Mouse (Mus musculus) hindbrain, embryonic 14.5 days (tissue): Measurements from ENCODE around the gene Aqp2. TPM values are rescaled to one million over a fixed set of nuclear protein-coding genes. Genes with fewer than 3 reads are reported as not detected.

Source experiments
- ATAC-seq: fragments of 200-750 bp; cut with Nextera tagmentation; 2 replicates; pipeline ENCODE4 v1.8.0; 2017; ENCODE audit warnings: moderate number of reproducible peaks, mild to moderate bottlenecking, moderate TSS enrichment, moderate library complexity; ENCODE audit not compliant: low FRiP score
- DNase-seq: peaks from one replicate; pipeline ENCODE4 v3.0.0-alpha.2; 2015; ENCODE audit warnings: low spot score
- H3K27ac ChIP-seq: fragments of 300-500 bp; sonication (generic); 2 replicates; pipeline ENCODE4 v1.5.1; 2014; ENCODE audit warnings: mild to moderate bottlenecking, moderate library complexity
- H3K27me3 ChIP-seq: fragments of 300-500 bp; sonication (generic); 2 replicates; pipeline ENCODE4 v1.6.1; 2014; ENCODE audit warnings: mild to moderate bottlenecking, low read length, mixed read lengths; ENCODE audit not compliant: control insufficient read depth, insufficient read depth
- H3K36me3 ChIP-seq: fragments of 300-500 bp; sonication (generic); replicated peaks from 2 replicates; pipeline ENCODE4 v1.6.1; 2014; ENCODE audit not compliant: control insufficient read depth, insufficient read depth
- H3K4me1 ChIP-seq: fragments of 300-500 bp; sonication (generic); replicated peaks from 2 replicates; pipeline ENCODE4 v1.6.1; 2014; ENCODE audit warnings: antibody characterized with exemption, low read length, mixed read lengths; ENCODE audit not compliant: control insufficient read depth, insufficient read depth
- H3K4me2 ChIP-seq: fragments of 300-500 bp; sonication (generic); replicated peaks from 2 replicates; pipeline ENCODE4 v1.6.1; 2014; ENCODE audit warnings: mild to moderate bottlenecking, moderate library complexity
- H3K4me3 ChIP-seq: fragments of 300-500 bp; sonication (generic); replicated peaks from 2 replicates; pipeline ENCODE4 v1.5.1; 2014; ENCODE audit warnings: mild to moderate bottlenecking, low read length
- H3K9ac ChIP-seq: fragments of 300-500 bp; sonication (generic); 2 replicates; pipeline ENCODE4 v1.6.1; 2014
- H3K9me3 ChIP-seq: fragments of 300-500 bp; sonication (generic); 2 replicates; pipeline ENCODE4 v1.6.1; 2016; ENCODE audit warnings: low read length; ENCODE audit not compliant: control insufficient read depth
- WGBS: fragments of 180-500 bp; shearing (Covaris S2); extraction: QIAGEN DNeasy Blood & Tissue Kit; methylation state at CpG from one replicate; pipeline ENCODE4 v1.1.7; 2014; 5-methylcytosine and 5-hydroxymethylcytosine counted together
- polyA plus RNA-seq: library from polyadenylated mRNA; unstranded; fragments of >200 nt; fragmentation: Nextera tagmentation; extraction: Ambion mirVana; gene quantifications from 2 replicates; pipeline ENCODE4 v1.2.1, GENCODE M21; 2014

Gene Aqp2
- polyA plus RNA-seq, 1 experiment from 2014 or later: not detected

GRCm38 (mm10) chr15:99586525-99586924 is 7.7 kb downstream of the Aqp2 start:
- Histone ChIP-seq H3K9ac (no peak overlapping the region), H3K36me3 (no peaks in the 10 kb centered on the region), H3K4me1 (peaks cover 13% of the 10 kb centered on the region), H3K27me3 (peaks cover 91% of the 10 kb centered on the region), H3K9me3 (no peaks in the 10 kb centered on the region), H3K4me3 (no peak overlapping the region), H3K27ac (no peak overlapping the region), H3K4me2 (no peak overlapping the region)
- ATAC-seq: no peak
- WGBS: 94% methylated on average over 3 of the region's 3 CpGs
- DNase-seq: no peak

- DNase-seq (no peak), ATAC-seq (no peak)
- Histone ChIP-seq H3K4me1 (peaks cover 10% of the 10 kb centered on the region), H3K4me2 (no peak overlapping the region), H3K4me3 (no peak overlapping the region), H3K9me3 (no peaks in the 10 kb centered on the region), H3K27ac (no peak overlapping the region), H3K36me3 (no peaks in the 10 kb centered on the region), H3K9ac (no peak overlapping the region), H3K27me3 (peaks cover 97% of the 10 kb centered on the region)
- WGBS: 2% methylated on average over 9 of the region's 9 CpGs
Observed at GRCm38 (mm10) chr15:99589237-99589636, 10.4 kb downstream of the Aqp2 start.

- H3K4me1 ChIP-seq: peaks cover 5% of the 10 kb centered on the region
- no peaks in the 10 kb centered on the region for H3K36me3 ChIP-seq
- no peak for DNase-seq
- ATAC-seq: no peak
- no peak overlapping the region for H3K9ac ChIP-seq
- WGBS: 25% methylated on average over 7 of the region's 7 CpGs
- H3K4me3 ChIP-seq: no peak overlapping the region
- no peaks in the 10 kb centered on the region for H3K9me3 ChIP-seq
- peaks cover 95% of the 10 kb centered on the region for H3K27me3 ChIP-seq
- no peak overlapping the region for H3K4me2 ChIP-seq
- no peak overlapping the region for H3K27ac ChIP-seq
Observed at GRCm38 (mm10) chr15:99589704-99590103, 10.8 kb downstream of the Aqp2 start.

GRCm38 (mm10) chr15:99590429-99591084 is 11.7 kb downstream of the Aqp2 start, which contains the start of gene Aqp5:
TSS of gene Aqp5 (plus strand) at chr15:99590782.
- DNase-seq: no peak
- WGBS: under 1% methylated on average over 69 of the region's 83 CpGs

GRCm38 (mm10) chr15:99592177-99592576 is 13.3 kb downstream of the Aqp2 start:
- 58% methylated on average over 8 of the region's 8 CpGs for WGBS
- no peak for DNase-seq

More at GRCm38 (mm10) chr15:99590429-99591084, 11.7 kb downstream of the Aqp2 start, which contains the start of gene Aqp5:
- ATAC-seq: peak; percentile 55; the same call in 1 of the 2 replicates
- H3K4me2 ChIP-seq: peak within 1 kb of the TSS; percentile 49
- no peaks in the 10 kb centered on the region for H3K36me3 ChIP-seq
- no peak within 1 kb of the TSS for H3K27ac ChIP-seq
- H3K4me1 ChIP-seq: 0 out of 2 replicates have a peak, but pooled peaks cover 3% of the 10 kb centered on the region
- H3K27me3 ChIP-seq: peaks cover 87% of the 10 kb centered on the region
- H3K9me3 ChIP-seq: no peaks in the 10 kb centered on the region
- peak within 1 kb of the TSS; percentile 52 for H3K9ac ChIP-seq
- peak within 1 kb of the TSS; percentile 39 for H3K4me3 ChIP-seq

GRCm38 (mm10) chr15:99592877-99593276 is 14.0 kb downstream of the Aqp2 start:
- DNase-seq (no peak), ATAC-seq (no peak)
- Histone ChIP-seq H3K4me3 (no peak overlapping the region), H3K9me3 (no peaks in the 10 kb centered on the region), H3K27me3 (peaks cover 64% of the 10 kb centered on the region), H3K4me2 (no peak overlapping the region), H3K36me3 (no peaks in the 10 kb centered on the region), H3K4me1 (0 out of 2 replicates have a peak, but pooled peaks cover 3% of the 10 kb centered on the region), H3K27ac (no peak overlapping the region), H3K9ac (no peak overlapping the region)
- WGBS: 96% methylated on average over 4 of the region's 5 CpGs

More at GRCm38 (mm10) chr15:99592177-99592576, 13.3 kb downstream of the Aqp2 start:
- ATAC-seq: no peak
- H3K36me3 ChIP-seq: no peaks in the 10 kb centered on the region
- no peak overlapping the region for H3K4me3 ChIP-seq
- no peak overlapping the region for H3K27ac ChIP-seq
- H3K27me3 ChIP-seq: peaks cover 71% of the 10 kb centered on the region
- H3K9ac ChIP-seq: no peak overlapping the region
- H3K4me2 ChIP-seq: no peak overlapping the region
- H3K4me1 ChIP-seq: 0 out of 2 replicates have a peak, but pooled peaks cover 3% of the 10 kb centered on the region
- H3K9me3 ChIP-seq: no peaks in the 10 kb centered on the region

GRCm38 (mm10) chr15:99594951-99595350 is 16.1 kb downstream of the Aqp2 start:
- Histone ChIP-seq H3K4me3 (no peak overlapping the region), H3K27me3 (peaks cover 44% of the 10 kb centered on the region)
- WGBS: 85% methylated on average over 10 of the region's 10 CpGs

GRCm38 (mm10) chr15:99596056-99596687 is 17.3 kb downstream of the Aqp2 start:
- Histone ChIP-seq H3K4me1 (peaks cover under 1% of the 10 kb centered on the region; the same call in 1 of the 2 replicates), H3K9me3 (no peaks in the 10 kb centered on the region), H3K4me3 (no peak overlapping the region), H3K9ac (no peak overlapping the region), H3K36me3 (no peaks in the 10 kb centered on the region), H3K4me2 (no peak overlapping the region), H3K27ac (no peak overlapping the region), H3K27me3 (peaks cover 34% of the 10 kb centered on the region)
- ATAC-seq: peak; percentile 77
- peak; percentile 89 for DNase-seq
- WGBS: under 1% methylated on average over 7 of the region's 7 CpGs

More at GRCm38 (mm10) chr15:99594951-99595350, 16.1 kb downstream of the Aqp2 start:
- Histone ChIP-seq H3K4me2 (no peak overlapping the region), H3K9me3 (no peaks in the 10 kb centered on the region), H3K36me3 (no peaks in the 10 kb centered on the region), H3K27ac (no peak overlapping the region), H3K9ac (no peak overlapping the region), H3K4me1 (peaks cover 3% of the 10 kb centered on the region; the same call in 1 of the 2 replicates)
- DNase-seq (no peak), ATAC-seq (no peak)

GRCm38 (mm10) chr15:99596841-99597240 is 18.0 kb downstream of the Aqp2 start:
- H3K4me1 ChIP-seq: peaks cover 7% of the 10 kb centered on the region
- DNase-seq (no peak), ATAC-seq (no peak)
- WGBS: 59% methylated on average over 7 of the region's 7 CpGs
- H3K36me3 ChIP-seq: no peaks in the 10 kb centered on the region
- no peak overlapping the region for H3K4me2 ChIP-seq
- no peak overlapping the region for H3K9ac ChIP-seq
- peaks cover 28% of the 10 kb centered on the region for H3K27me3 ChIP-seq
- H3K27ac ChIP-seq: no peak overlapping the region
- H3K4me3 ChIP-seq: no peak overlapping the region
- no peaks in the 10 kb centered on the region for H3K9me3 ChIP-seq
